Mouse (Mus musculus) erythroblast, embryonic 14.5 days (primary cell): ENCODE measurements around the gene Zbp1.

Experiments
- GATA1 ChIP-seq: IDR thresholded peaks from 2 replicates; pipeline ENCODE4 v1.6.1; 2012; ENCODE audit warnings: low read length, inconsistent platforms, mixed read lengths
- TAL1 ChIP-seq: IDR thresholded peaks from 3 replicates; pipeline ENCODE4 v1.6.1; 2012; ENCODE audit warnings: low read length, inconsistent platforms, mixed read lengths

DNA sequence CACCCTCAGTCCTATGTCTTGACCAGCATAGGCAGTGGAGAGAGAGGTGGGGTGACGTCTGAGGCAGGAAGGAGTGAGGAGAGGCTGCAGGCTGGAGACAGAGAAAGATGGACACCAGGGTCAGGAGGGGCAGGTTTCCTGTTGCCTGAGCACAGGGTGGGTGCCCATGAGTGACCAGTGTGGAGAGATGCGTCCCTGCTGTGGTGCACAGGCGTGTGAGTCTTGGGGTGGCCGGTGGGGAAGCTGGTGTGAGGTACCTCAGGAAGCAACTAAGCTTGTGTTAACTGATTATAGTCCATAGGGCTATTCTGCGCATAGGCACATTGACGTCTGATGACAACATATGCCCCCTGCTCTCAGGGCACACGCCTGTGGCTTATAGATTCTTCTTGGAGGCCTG is 39.7 kb downstream of the Zbp1 start:
- no peak for TF ChIP-seq GATA1
- TF ChIP-seq TAL1: no peak
